Mouse (Mus musculus) embryonic fibroblast, embryonic 13.5 days (primary cell): Measurements from ENCODE around the gene Hdac7. TPM values are rescaled to one million over a fixed set of nuclear protein-coding genes. Genes with fewer than 3 reads are reported as not detected.

ENCODE experiments used
- H3K27ac ChIP-seq: 2 replicates; pipeline ENCODE4 v1.5.1; 2012; ENCODE audit warnings: low read length, control low read depth, inconsistent platforms; ENCODE audit not compliant: insufficient read depth
- H3K4me1 ChIP-seq: 2 replicates; pipeline ENCODE4 v1.6.1; 2011; ENCODE audit warnings: low read length; ENCODE audit not compliant: control insufficient read depth, insufficient read depth
- H3K4me3 ChIP-seq: 2 replicates; pipeline ENCODE4 v1.5.1; 2011; ENCODE audit warnings: mild to moderate bottlenecking, control low read depth, low read length; ENCODE audit not compliant: insufficient read depth
- CTCF ChIP-seq: IDR thresholded peaks from 2 replicates; pipeline ENCODE4 v1.5.1; 2011; ENCODE audit warnings: mild to moderate bottlenecking, control low read depth, low read length, moderate library complexity, borderline replicate concordance; ENCODE audit not compliant: insufficient read depth
- POLR2A ChIP-seq: IDR thresholded peaks from 2 replicates; pipeline ENCODE4 v1.6.1; 2011; ENCODE audit warnings: low read depth, mild to moderate bottlenecking, control low read depth, low read length, moderate library complexity
- polyA plus RNA-seq: library from polyadenylated mRNA; stranded (reverse); fragments of >200 nt; gene quantifications from 2 replicates; pipeline ENCODE4 v1.2.4, GENCODE M21; 2011; ENCODE audit warnings: low read depth; ENCODE audit not compliant: missing spikeins, insufficient read length

The Hdac7 gene
- polyA plus RNA-seq, 1 experiment = 60.1 TPM

GRCm38 (mm10) chr15:97754476-97754875, 89.8 kb downstream of the Hdac7 start:
- no peak overlapping the region for H3K27ac ChIP-seq

GRCm38 (mm10) chr15:97752491-97752890, 91.8 kb downstream of the Hdac7 start:
- TF ChIP-seq POLR2A = no peak
- no peak for TF ChIP-seq CTCF
- no peak overlapping the region for H3K4me3 ChIP-seq
- no peak overlapping the region for H3K27ac ChIP-seq
- peaks cover 8% of the 10 kb centered on the region for H3K4me1 ChIP-seq

More at GRCm38 (mm10) chr15:97754476-97754875, 89.8 kb downstream of the Hdac7 start:
- TF ChIP-seq CTCF (no peak), POLR2A (no peak)
- peaks cover 8% of the 10 kb centered on the region for H3K4me1 ChIP-seq
- no peak overlapping the region for H3K4me3 ChIP-seq

GRCm38 (mm10) chr15:97751676-97752075, 92.6 kb downstream of the Hdac7 start:
- no peak overlapping the region for H3K4me3 ChIP-seq
- no peak overlapping the region for H3K27ac ChIP-seq
- H3K4me1 ChIP-seq = peaks cover 8% of the 10 kb centered on the region
- TF ChIP-seq POLR2A (no peak), CTCF (no peak)

GRCm38 (mm10) chr15:97750697-97751096, 93.6 kb downstream of the Hdac7 start:
- Histone ChIP-seq H3K4me1 (peaks cover 6% of the 10 kb centered on the region), H3K27ac (no peak overlapping the region), H3K4me3 (no peak overlapping the region)
- TF ChIP-seq CTCF (no peak), POLR2A (no peak)

GRCm38 (mm10) chr15:97749841-97750240, 94.5 kb downstream of the Hdac7 start:
- peaks cover 4% of the 10 kb centered on the region; the same call in 1 of the 2 replicates for H3K4me1 ChIP-seq
- TF ChIP-seq POLR2A = no peak
- no peak for TF ChIP-seq CTCF
- H3K4me3 ChIP-seq = no peak overlapping the region
- H3K27ac ChIP-seq = no peak overlapping the region

- Histone ChIP-seq H3K4me3 (no peak overlapping the region), H3K4me1 (peaks cover 4% of the 10 kb centered on the region; the same call in 1 of the 2 replicates), H3K27ac (no peak overlapping the region)
- TF ChIP-seq CTCF = no peak
- no peak for TF ChIP-seq POLR2A
Observed at GRCm38 (mm10) chr15:97749397-97749796, 94.9 kb downstream of the Hdac7 start.

GRCm38 (mm10) chr15:97748964-97749363, 95.3 kb downstream of the Hdac7 start:
- peaks cover 4% of the 10 kb centered on the region; the same call in 1 of the 2 replicates for H3K4me1 ChIP-seq
- H3K27ac ChIP-seq = no peak overlapping the region
- H3K4me3 ChIP-seq = no peak overlapping the region
- no peak for TF ChIP-seq CTCF
- no peak for TF ChIP-seq POLR2A

- TF ChIP-seq CTCF (no peak), POLR2A (no peak)
Observed at GRCm38 (mm10) chr15:97748309-97748708, 96.0 kb downstream of the Hdac7 start.

GRCm38 (mm10) chr15:97747486-97747885, 96.8 kb downstream of the Hdac7 start:
- no peak for TF ChIP-seq POLR2A
- TF ChIP-seq CTCF = no peak
- no peak overlapping the region for H3K27ac ChIP-seq
- H3K4me3 ChIP-seq = no peak overlapping the region
- H3K4me1 ChIP-seq = peaks cover 4% of the 10 kb centered on the region; the same call in 1 of the 2 replicates

More at GRCm38 (mm10) chr15:97748309-97748708, 96.0 kb downstream of the Hdac7 start:
- peaks cover 4% of the 10 kb centered on the region; the same call in 1 of the 2 replicates for H3K4me1 ChIP-seq
- H3K27ac ChIP-seq = no peak overlapping the region
- H3K4me3 ChIP-seq = no peak overlapping the region

GRCm38 (mm10) chr15:97746748-97747147, 97.6 kb downstream of the Hdac7 start:
- H3K4me1 ChIP-seq = peaks cover 4% of the 10 kb centered on the region; the same call in 1 of the 2 replicates
- no peak overlapping the region for H3K27ac ChIP-seq
- no peak overlapping the region for H3K4me3 ChIP-seq
- TF ChIP-seq POLR2A (no peak), CTCF (no peak)

- Histone ChIP-seq H3K4me3 (no peak overlapping the region), H3K4me1 (peaks cover 4% of the 10 kb centered on the region; the same call in 1 of the 2 replicates), H3K27ac (no peak overlapping the region)
- no peak for TF ChIP-seq POLR2A
- no peak for TF ChIP-seq CTCF
Observed at GRCm38 (mm10) chr15:97746278-97746677, 98.0 kb downstream of the Hdac7 start.

- TF ChIP-seq CTCF (no peak), POLR2A (no peak)
- Histone ChIP-seq H3K4me1 (no peaks in the 10 kb centered on the region), H3K4me3 (no peak overlapping the region), H3K27ac (no peak overlapping the region)
Observed at GRCm38 (mm10) chr15:97745331-97745730, 99.0 kb downstream of the Hdac7 start.
